In genomic region chr13:54469012-54469354, GRCm38 (mm10) we compare ENCODE assay signal across 8 mouse cellular contexts. TPM values are rescaled to one million over a fixed set of nuclear protein-coding genes. Genes with fewer than 3 reads are reported as not detected.
DNase-seq lines count a peak whose midpoint lies in the region; ATAC-seq lines count a peak whose summit lies in the region.

No protein-coding gene starts in this region.

- peak; percentile 75 for ATAC-seq in kidney, embryonic 16.5 days (ENCODE audit: low FRiP score, low TSS enrichment)
- peak; percentile 72 for ATAC-seq in hindbrain, embryonic 16.5 days
- peak; percentile 77 for ATAC-seq in midbrain, embryonic 16.5 days

- peaks cover 36% of the 10 kb centered on the region for H3K36me3 ChIP-seq in kidney, embryonic 16.5 days (ENCODE audit: insufficient read depth, low read length)
- H3K36me3 ChIP-seq in hindbrain, embryonic 16.5 days (ENCODE audit: control insufficient read depth, insufficient read depth, low read length) = peaks cover 27% of the 10 kb centered on the region
- peaks cover 23% of the 10 kb centered on the region for H3K36me3 ChIP-seq in midbrain, embryonic 16.5 days (ENCODE audit: control insufficient read depth, insufficient read depth, low read length)

- H3K4me1 ChIP-seq in kidney, embryonic 16.5 days (ENCODE audit: insufficient read depth, low read length) = peaks cover 11% of the 10 kb centered on the region
- H3K4me1 ChIP-seq in brown adipose tissue, adult 24 weeks (ENCODE audit: control insufficient read depth, insufficient read depth, insufficient read length, low read length) = peaks cover 7% of the 10 kb centered on the region
- H3K4me1 ChIP-seq in hindbrain, embryonic 16.5 days (ENCODE audit: control insufficient read depth, insufficient read depth, low read depth, low read length) = peaks cover 9% of the 10 kb centered on the region
- H3K4me1 ChIP-seq in midbrain, embryonic 16.5 days (ENCODE audit: control insufficient read depth, insufficient read depth, low read length) = peaks cover 11% of the 10 kb centered on the region

- H3K27ac ChIP-seq in kidney, embryonic 16.5 days (ENCODE audit: low read length) = no peak overlapping the region
- H3K27ac ChIP-seq in brown adipose tissue, adult 24 weeks (replicated peaks; ENCODE audit: low read depth, low read length) = 0 out of 2 replicates have a peak overlapping the region, but pooled peaks have one; percentile 13
- no peak overlapping the region for H3K27ac ChIP-seq in hindbrain, embryonic 16.5 days (ENCODE audit: low read depth, low read length)
- H3K27ac ChIP-seq in midbrain, embryonic 16.5 days (ENCODE audit: low read length) = no peak overlapping the region

- DNase-seq in kidney, adult 18-20 months = no peak
- no peak for DNase-seq in ovary, adult 18-20 months (ENCODE audit: low spot score)
- no peak for DNase-seq in adrenal gland, postnatal 36 days
- no peak for DNase-seq in gastrocnemius, postnatal 10 days

- peak overlapping the region; percentile 48 for H3K4me2 ChIP-seq in kidney, embryonic 16.5 days (replicated peaks; ENCODE audit: low read depth, low read length)
- peak overlapping the region; percentile 45 for H3K4me2 ChIP-seq in hindbrain, embryonic 16.5 days (ENCODE audit: low read length)
- H3K4me2 ChIP-seq in midbrain, embryonic 16.5 days (ENCODE audit: low read length) = peak overlapping the region; percentile 92

- peaks cover 7% of the 10 kb centered on the region for H3K9me3 ChIP-seq in kidney, embryonic 16.5 days (ENCODE audit: low read length)
- no peaks in the 10 kb centered on the region for H3K9me3 ChIP-seq in hindbrain, embryonic 16.5 days (ENCODE audit: control insufficient read depth, low read length)
- 0 out of 2 replicates have a peak, but pooled peaks cover 3% of the 10 kb centered on the region for H3K9me3 ChIP-seq in midbrain, embryonic 16.5 days (replicated peaks; ENCODE audit: control insufficient read depth, low read length, poor library complexity, severe bottlenecking)

- 18% methylated on average over 4 of the region's 4 CpGs for WGBS in kidney, embryonic 16.5 days
- 16% methylated on average over 4 of the region's 4 CpGs for WGBS in hindbrain, embryonic 16.5 days
- 12% methylated on average over 4 of the region's 4 CpGs for WGBS in midbrain, embryonic 16.5 days

- H3K4me3 ChIP-seq in kidney, embryonic 16.5 days (ENCODE audit: low read length) = peak overlapping the region; percentile 93
- peak overlapping the region; percentile 88; the same call in 1 of the 2 replicates for H3K4me3 ChIP-seq in brown adipose tissue, adult 24 weeks (ENCODE audit: insufficient read depth, low read depth, low read length)
- peak overlapping the region; percentile 45 for H3K4me3 ChIP-seq in hindbrain, embryonic 16.5 days (ENCODE audit: low read length)
- H3K4me3 ChIP-seq in midbrain, embryonic 16.5 days (ENCODE audit: low read depth, low read length) = peak overlapping the region; percentile 73

- H3K27me3 ChIP-seq in kidney, embryonic 16.5 days (ENCODE audit: insufficient read depth, low read length) = no peaks in the 10 kb centered on the region
- no peaks in the 10 kb centered on the region for H3K27me3 ChIP-seq in hindbrain, embryonic 16.5 days (replicated peaks; ENCODE audit: control insufficient read depth, insufficient read depth, low read length)
- no peaks in the 10 kb centered on the region for H3K27me3 ChIP-seq in midbrain, embryonic 16.5 days (ENCODE audit: control insufficient read depth, insufficient read depth, low read depth, low read length)

- peak overlapping the region; percentile 53 for H3K9ac ChIP-seq in kidney, embryonic 16.5 days (replicated peaks; ENCODE audit: low read length)
- H3K9ac ChIP-seq in hindbrain, embryonic 16.5 days (ENCODE audit: low read depth, low read length) = no peak overlapping the region; the same call in 1 of the 2 replicates
- no peak overlapping the region for H3K9ac ChIP-seq in midbrain, embryonic 16.5 days (ENCODE audit: low read depth, low read length)

RNA-seq across cellular contexts. Expression of gene Thoc3, which starts 0.3 kb away (rescaled TPM):
- 117 and 118 TPM in 2 replicates for polyA plus RNA-seq in kidney, embryonic 16.5 days (2015; fragmentation: Nextera tagmentation; extraction: Ambion mirVana)
- 18.7 and 22.4 TPM in 2 replicates for polyA plus RNA-seq in brown adipose tissue, adult 24 weeks (2012; ENCODE audit: insufficient read depth, insufficient read length, missing spikeins)
- polyA plus RNA-seq in hindbrain, embryonic 16.5 days (2015; fragmentation: Nextera tagmentation; extraction: Ambion mirVana) = 93.8 and 94.8 TPM in 2 replicates
- 107 and 110 TPM in 2 replicates for polyA plus RNA-seq in midbrain, embryonic 16.5 days (2015; fragmentation: Nextera tagmentation; extraction: Ambion mirVana)
- 10 to 100 TPM; 43.0 to 47.3 TPM for total RNA-seq in adrenal gland, postnatal 36 days (2021)
- total RNA-seq in gastrocnemius, postnatal 10 days (2021) = 10 to 100 TPM; 18.9 to 19.1 TPM

RNA-seq across cellular contexts. Expression of gene Simc1, which starts 34.6 kb away (rescaled TPM):
- 11.0 and 14.2 TPM in 2 replicates for polyA plus RNA-seq in kidney, embryonic 16.5 days (2015; fragmentation: Nextera tagmentation; extraction: Ambion mirVana)
- 2.6 TPM in 2 replicates for polyA plus RNA-seq in brown adipose tissue, adult 24 weeks (2012; ENCODE audit: insufficient read depth, insufficient read length, missing spikeins)
- polyA plus RNA-seq in hindbrain, embryonic 16.5 days (2015; fragmentation: Nextera tagmentation; extraction: Ambion mirVana) = 20.4 and 23.7 TPM in 2 replicates
- polyA plus RNA-seq in midbrain, embryonic 16.5 days (2015; fragmentation: Nextera tagmentation; extraction: Ambion mirVana) = 22.3 and 25.6 TPM in 2 replicates
- total RNA-seq in adrenal gland, postnatal 36 days (2021) = 10 to 100 TPM; 12.8 to 19.5 TPM
- total RNA-seq in gastrocnemius, postnatal 10 days (2021) = 1 to 10 TPM; 3.0 to 5.0 TPM
